ENCODE assay signal across 10 mouse cellular contexts in genomic region chr17:64916657-64917056, GRCm38 (mm10).
DNase-seq lines count a peak whose midpoint lies in the region; ATAC-seq and TF ChIP-seq lines count a peak whose summit lies in the region.
"Had no signal": no experiment of that assay in that cellular context is flagged by ENCODE, and none has a peak within 500 bp of the region (broad histone marks: within the 10 kb centered on the region; RNA-seq: fewer than 3 reads in every experiment).

No protein-coding gene starts in this region.

- H3K4me1 ChIP-seq in hindbrain, embryonic 10.5 days (replicated peaks): peaks cover 34% of the 10 kb centered on the region
- H3K4me1 ChIP-seq in hindbrain, embryonic 13.5 days (replicated peaks): peaks cover 22% of the 10 kb centered on the region
- peaks cover 43% of the 10 kb centered on the region for H3K4me1 ChIP-seq in E14TG2a.4 (replicated peaks; ENCODE audit: low read depth, low read length)
- no peaks in the 10 kb centered on the region for H3K4me1 ChIP-seq in cortical plate, adult 2 months (ENCODE audit: control insufficient read depth, insufficient read depth, low read length)
- H3K4me1 ChIP-seq in neural tube, embryonic 15.5 days: peaks cover 22% of the 10 kb centered on the region

- peak overlapping the region; percentile 81; the same call in 1 of the 2 replicates for H3K27ac ChIP-seq in hindbrain, embryonic 10.5 days
- H3K27ac ChIP-seq in hindbrain, embryonic 13.5 days: no peak overlapping the region
- no peak overlapping the region for H3K27ac ChIP-seq in cortical plate, adult 2 months (ENCODE audit: insufficient read depth, low read length)
- no peak overlapping the region for H3K27ac ChIP-seq in neural tube, embryonic 15.5 days (replicated peaks)
- H3K27ac ChIP-seq: limb, embryonic 15.5 days had no signal

- H3K9ac ChIP-seq in hindbrain, embryonic 13.5 days: no peak overlapping the region
- no peak overlapping the region for H3K9ac ChIP-seq in neural tube, embryonic 15.5 days (replicated peaks)
- H3K9ac ChIP-seq: limb, embryonic 15.5 days had no signal

- DNase-seq in hindbrain, embryonic 10.5 days (ENCODE audit: low spot score): no peak
- DNase-seq in layer of hippocampus, postnatal 14 days (ENCODE audit: low spot score in 2 of 2): peak; percentile 55 to 60
- DNase-seq in T-cell, adult 2 months (ENCODE audit: low spot score): no peak
- DNase-seq: adrenal gland, postnatal 25 days had no signal

- no peaks in the 10 kb centered on the region for H3K27me3 ChIP-seq in hindbrain, embryonic 10.5 days (ENCODE audit: insufficient read depth, poor library complexity, severe bottlenecking)
- H3K27me3 ChIP-seq in hindbrain, embryonic 13.5 days: no peaks in the 10 kb centered on the region
- H3K27me3 ChIP-seq in E14TG2a.4 (ENCODE audit: insufficient read depth, low read length): no peaks in the 10 kb centered on the region
- no peaks in the 10 kb centered on the region for H3K27me3 ChIP-seq in neural tube, embryonic 15.5 days (replicated peaks)
- H3K27me3 ChIP-seq: limb, embryonic 15.5 days had no signal

- no peaks in the 10 kb centered on the region for H3K36me3 ChIP-seq in hindbrain, embryonic 10.5 days
- H3K36me3 ChIP-seq in hindbrain, embryonic 13.5 days: no peaks in the 10 kb centered on the region
- H3K36me3 ChIP-seq in E14TG2a.4 (ENCODE audit: insufficient read depth, low read length): no peaks in the 10 kb centered on the region
- no peaks in the 10 kb centered on the region for H3K36me3 ChIP-seq in neural tube, embryonic 15.5 days
- H3K36me3 ChIP-seq: limb, embryonic 15.5 days had no signal

- no peak for ATAC-seq in hindbrain, embryonic 13.5 days (ENCODE audit: low FRiP score)
- no peak for ATAC-seq in megakaryocyte, adult 5-6 weeks (ENCODE audit: poor library complexity, severe bottlenecking)
- no peak for ATAC-seq in neural tube, embryonic 15.5 days (ENCODE audit: low FRiP score)

- no peak overlapping the region for H3K4me3 ChIP-seq in hindbrain, embryonic 10.5 days
- H3K4me3 ChIP-seq in hindbrain, embryonic 13.5 days: no peak overlapping the region
- H3K4me3 ChIP-seq in E14TG2a.4 (replicated peaks; ENCODE audit: low read length): no peak overlapping the region
- H3K4me3 ChIP-seq in cortical plate, adult 2 months (ENCODE audit: insufficient read depth, low read length): no peak overlapping the region
- no peak overlapping the region for H3K4me3 ChIP-seq in neural tube, embryonic 15.5 days (replicated peaks)
- H3K4me3 ChIP-seq: limb, embryonic 15.5 days had no signal

- no peak overlapping the region for H3K4me2 ChIP-seq in hindbrain, embryonic 13.5 days
- H3K4me2 ChIP-seq in neural tube, embryonic 15.5 days: no peak overlapping the region
- H3K4me2 ChIP-seq: limb, embryonic 15.5 days had no signal

- H3K9me3 ChIP-seq in hindbrain, embryonic 10.5 days: no peaks in the 10 kb centered on the region
- no peaks in the 10 kb centered on the region for H3K9me3 ChIP-seq in hindbrain, embryonic 13.5 days
- no peaks in the 10 kb centered on the region for H3K9me3 ChIP-seq in E14TG2a.4 (ENCODE audit: low read length)
- H3K9me3 ChIP-seq in neural tube, embryonic 15.5 days (replicated peaks): no peaks in the 10 kb centered on the region
- H3K9me3 ChIP-seq: limb, embryonic 15.5 days had no signal

- no peak for TF ChIP-seq POLR2A in cortical plate, adult 2 months (IDR thresholded peaks at IDR 0.05; ENCODE audit: extremely low read depth, insufficient read depth, low read length)

- 78% methylated on average over 6 of the region's 6 CpGs for WGBS in hindbrain, embryonic 10.5 days
- WGBS in hindbrain, embryonic 13.5 days: 74% methylated on average over 6 of the region's 6 CpGs
- 83% methylated on average over 6 of the region's 6 CpGs for WGBS in neural tube, embryonic 15.5 days

- peak; percentile 91 for TF ChIP-seq CTCF in E14TG2a.4 (conservative IDR thresholded peaks at IDR 0.05; ENCODE audit: low read length)
- TF ChIP-seq CTCF in cortical plate, adult 2 months (IDR thresholded peaks at IDR 0.05; ENCODE audit: extremely low read depth, insufficient read depth, low read length): peak; percentile 22; the same call in 1 of the 2 replicates

Comparison
In these comparisons a context has a peak if more than half of its experiments do, and no peak if none do; other contexts are left out.
1. DNase-seq: peak in layer of hippocampus, postnatal 14 days (2 of 2); none in hindbrain, embryonic 10.5 days (single experiment) and T-cell, adult 2 months (single experiment).